ENCODE assay signal across 9 mouse cellular contexts in genomic region chr11:83421305-83421704, GRCm38 (mm10). TPM values are rescaled to one million over a fixed set of nuclear protein-coding genes. Genes with fewer than 3 reads are reported as not detected.
DNase-seq lines count a peak whose midpoint lies in the region; ATAC-seq lines count a peak whose summit lies in the region.
"Had no signal": no experiment of that assay in that cellular context is flagged by ENCODE, and none has a peak within 500 bp of the region (broad histone marks: within the 10 kb centered on the region; RNA-seq: fewer than 3 reads in every experiment).

No protein-coding gene starts in this region.

- 5% methylated on average over 9 of the region's 9 CpGs for WGBS in midbrain, embryonic 15.5 days

- H3K9ac ChIP-seq in midbrain, embryonic 15.5 days: no peak overlapping the region

- peaks cover 36% of the 10 kb centered on the region for H3K27me3 ChIP-seq in midbrain, embryonic 15.5 days (replicated peaks)

- DNase-seq in gastrocnemius, adult 18-20 months (ENCODE audit: low spot score): peak; percentile 54
- no peak for DNase-seq in gastrocnemius, postnatal 25 days
- peak; percentile 69 for DNase-seq in 416B (ENCODE audit: low read depth)
- peak; percentile 53 for DNase-seq in adrenal gland, postnatal 4 days (ENCODE audit: low spot score in 2 of 2)
- DNase-seq in induced T-regulatory cell, adult 2 months (ENCODE audit: low read depth): peak; percentile 83
- DNase-seq in urinary bladder, adult 18-20 months (ENCODE audit: low spot score in 2 of 2): peak; percentile 28 to 72

- H3K4me2 ChIP-seq in midbrain, embryonic 15.5 days: no peak overlapping the region

- H3K9me3 ChIP-seq in midbrain, embryonic 15.5 days: no peaks in the 10 kb centered on the region

- ATAC-seq in megakaryocyte progenitor cell, adult 5-6 weeks (replicated peaks; ENCODE audit: poor library complexity): peak; percentile 43
- no peak for ATAC-seq in midbrain, embryonic 15.5 days (replicated peaks)

- no peak overlapping the region for H3K4me3 ChIP-seq in midbrain, embryonic 15.5 days

- H3K36me3 ChIP-seq in midbrain, embryonic 15.5 days (replicated peaks): no peaks in the 10 kb centered on the region

- H3K4me1 ChIP-seq in midbrain, embryonic 15.5 days: peaks cover 13% of the 10 kb centered on the region

- H3K27ac ChIP-seq in midbrain, embryonic 15.5 days: no peak overlapping the region

RNA-seq across cellular contexts. Expression of gene Gas2l2, which starts 8.0 kb away (rescaled TPM):
- not detected for total RNA-seq in gastrocnemius, adult 18-20 months (2021)
- not detected for total RNA-seq in gastrocnemius, postnatal 25 days (2021)
- under 1 TPM in 1 of 2 experiments, not detected in 1; 0.11 TPM for total RNA-seq in adrenal gland, postnatal 4 days (2021)
- 0.15 and 0.30 TPM in 2 replicates for total RNA-seq in megakaryocyte progenitor cell, adult 5-6 weeks (2015)
- 0.20 and 0.21 TPM in 2 replicates for total RNA-seq in megakaryocyte progenitor cell, adult 5-6 weeks (2017)
- polyA plus RNA-seq in midbrain, embryonic 15.5 days (2015; fragmentation: Nextera tagmentation; extraction: Ambion mirVana): 0.36 and 0.54 TPM in 2 replicates
- total RNA-seq: gastrocnemius, postnatal 36 days had no signal

RNA-seq across cellular contexts. Expression of gene Rasl10b, which starts 12.4 kb away (rescaled TPM):
- total RNA-seq in gastrocnemius, adult 18-20 months (2021): under 1 TPM; 0.48 to 0.90 TPM
- under 1 TPM; 0.32 to 0.59 TPM for total RNA-seq in gastrocnemius, postnatal 25 days (2021)
- 10 to 100 TPM; 10.8 to 11.4 TPM for total RNA-seq in adrenal gland, postnatal 4 days (2021)
- not detected in 2 replicates for total RNA-seq in megakaryocyte progenitor cell, adult 5-6 weeks (2015)
- 0.14 TPM in 1 of 2 replicates, not detected in the other for total RNA-seq in megakaryocyte progenitor cell, adult 5-6 weeks (2017)
- 43.2 and 45.6 TPM in 2 replicates for polyA plus RNA-seq in midbrain, embryonic 15.5 days (2015; fragmentation: Nextera tagmentation; extraction: Ambion mirVana)

RNA-seq across cellular contexts. Expression of gene 1700020L24Rik, which starts 16.2 kb away (rescaled TPM):
- total RNA-seq in gastrocnemius, adult 18-20 months (2021): not detected
- not detected for total RNA-seq in gastrocnemius, postnatal 25 days (2021)
- under 1 TPM; 0.48 to 0.56 TPM for total RNA-seq in adrenal gland, postnatal 4 days (2021)
- total RNA-seq in megakaryocyte progenitor cell, adult 5-6 weeks (2015): 30.8 and 38.7 TPM in 2 replicates
- total RNA-seq in megakaryocyte progenitor cell, adult 5-6 weeks (2017): 77.0 and 80.6 TPM in 2 replicates
- 0.68 and 0.70 TPM in 2 replicates for polyA plus RNA-seq in midbrain, embryonic 15.5 days (2015; fragmentation: Nextera tagmentation; extraction: Ambion mirVana)
- total RNA-seq: gastrocnemius, postnatal 36 days had no signal

RNA-seq across cellular contexts. Expression of gene Mmp28, which starts 41.6 kb away (rescaled TPM):
- 1 to 10 TPM; 1.4 TPM for total RNA-seq in gastrocnemius, adult 18-20 months (2021)
- total RNA-seq in gastrocnemius, postnatal 25 days (2021): 1 to 10 TPM; 2.5 to 4.5 TPM
- total RNA-seq in adrenal gland, postnatal 4 days (2021): 10 to 100 TPM; 17.5 to 18.8 TPM
- total RNA-seq in megakaryocyte progenitor cell, adult 5-6 weeks (2015): 4.7 and 7.2 TPM in 2 replicates
- total RNA-seq in megakaryocyte progenitor cell, adult 5-6 weeks (2017): 3.4 and 5.0 TPM in 2 replicates
- polyA plus RNA-seq in midbrain, embryonic 15.5 days (2015; fragmentation: Nextera tagmentation; extraction: Ambion mirVana): 2.9 and 3.4 TPM in 2 replicates

RNA-seq across cellular contexts. Expression of gene Taf15, which starts 51.6 kb away (rescaled TPM):
- total RNA-seq in gastrocnemius, adult 18-20 months (2021): 10 to 100 TPM; 18.6 to 21.3 TPM
- total RNA-seq in gastrocnemius, postnatal 25 days (2021): 10 to 100 TPM; 20.2 to 24.3 TPM
- 10 to 100 TPM; 75.9 to 78.3 TPM for total RNA-seq in adrenal gland, postnatal 4 days (2021)
- 68.8 and 73.2 TPM in 2 replicates for total RNA-seq in megakaryocyte progenitor cell, adult 5-6 weeks (2015)
- total RNA-seq in megakaryocyte progenitor cell, adult 5-6 weeks (2017): 25.2 and 49.7 TPM in 2 replicates
- 12.2 and 12.6 TPM in 2 replicates for polyA plus RNA-seq in midbrain, embryonic 15.5 days (2015; fragmentation: Nextera tagmentation; extraction: Ambion mirVana)

Comparison
In these comparisons a context has a peak if more than half of its experiments do, and no peak if none do; other contexts are left out.
1. RNA of gene Rasl10b, which starts 12.4 kb away (total RNA-seq): 10.8 to 11.4 TPM in adrenal gland, postnatal 4 days; 0.48 to 0.90 TPM in gastrocnemius, adult 18-20 months, 0.32 to 0.59 TPM in gastrocnemius, postnatal 25 days and 0.14 TPM in megakaryocyte progenitor cell, adult 5-6 weeks; every median in the first group is over 4 times any median in the second.
2. RNA of gene 1700020L24Rik, which starts 16.2 kb away (total RNA-seq): 30.8 to 80.6 TPM in megakaryocyte progenitor cell, adult 5-6 weeks; 0.48 to 0.56 TPM in adrenal gland, postnatal 4 days, not detected in gastrocnemius, postnatal 25 days and not detected in gastrocnemius, adult 18-20 months; every median in the first group is over 10 times any median in the second.